Mouse (Mus musculus) C2C12 (cell line): Measurements from ENCODE around the gene Il33. TPM values are rescaled to one million over a fixed set of nuclear protein-coding genes. Genes with fewer than 3 reads are reported as not detected.

ENCODE experiments used
- H3K27me3 ChIP-seq: one replicate; pipeline ENCODE4 v1.6.1; 2011; ENCODE audit not compliant: control insufficient read depth, insufficient read depth, insufficient read length
- H3K36me3 ChIP-seq: one replicate; pipeline ENCODE4 v1.6.1; 2011; ENCODE audit not compliant: control insufficient read depth, insufficient read depth
- H3K4me3 ChIP-seq: one replicate; pipeline ENCODE4 v1.5.1; 2011; ENCODE audit warnings: mild to moderate bottlenecking, control low read depth; ENCODE audit not compliant: poor library complexity, insufficient read depth, severe bottlenecking
- H3K79me2 ChIP-seq: one replicate; pipeline ENCODE4 v1.6.1; 2011; ENCODE audit not compliant: control insufficient read depth, insufficient read depth
- H3K79me3 ChIP-seq: one replicate; pipeline ENCODE4 v1.6.1; 2011; ENCODE audit warnings: low read depth, control low read depth
- H3ac ChIP-seq: one replicate; pipeline ENCODE3; 2011; ENCODE audit warnings: low read depth; ENCODE audit not compliant: control insufficient read depth, insufficient read length
- CEBPB ChIP-seq: IDR thresholded peaks from one replicate; pipeline ENCODE4 v1.6.1; 2011; ENCODE audit warnings: low read depth, mild to moderate bottlenecking, control low read depth, moderate library complexity
- CTCF ChIP-seq: IDR thresholded peaks from one replicate; pipeline ENCODE4 v1.5.1; 2011; ENCODE audit not compliant: control insufficient read depth, insufficient read depth, insufficient read length
- FOSL1 ChIP-seq: IDR thresholded peaks from one replicate; pipeline ENCODE4 v1.8.0; 2011; ENCODE audit warnings: mild to moderate bottlenecking, low read length; ENCODE audit not compliant: poor library complexity, insufficient read depth, severe bottlenecking
- MAX ChIP-seq: IDR thresholded peaks from one replicate; pipeline ENCODE4 v1.6.1; 2011; ENCODE audit warnings: mild to moderate bottlenecking, control low read depth
- MYOD1 ChIP-seq: IDR thresholded peaks from one replicate; pipeline ENCODE4 v1.6.1; 2011; ENCODE audit warnings: low read depth; ENCODE audit not compliant: control insufficient read depth, insufficient read length
- MYOG ChIP-seq: IDR thresholded peaks from one replicate; pipeline ENCODE4 v1.6.1; 2011; ENCODE audit not compliant: control insufficient read depth, insufficient read length; ENCODE audit errors: extremely low read depth
- USF1 ChIP-seq: IDR thresholded peaks from one replicate; pipeline ENCODE4 v1.6.1; 2011; ENCODE audit warnings: low read depth, mild to moderate bottlenecking, control low read depth, moderate library complexity
- long read RNA-seq, 2 experiments: library from polyadenylated mRNA; unstranded; transcript quantifications; one replicate each; pipeline ENCODE4 v2.0.0; 2019 to 2020
- polyA plus RNA-seq: library from polyadenylated mRNA; unstranded; fragments of >200 nt; fragmentation: generic; extraction: Trizol; gene quantifications from one replicate; pipeline ENCODE4 v1.2.1, GENCODE M21; 2012; ENCODE audit warnings: missing spikeins

Gene Il33
- 1.2 TPM for polyA plus RNA-seq
- long read RNA-seq, experiment 1, partial matches to known transcripts = 0 of 4 reads
- long read RNA-seq, experiment 1, other reads (novel, unspliced or antisense) = 0 of 4 reads
- long read RNA-seq, experiment 2, partial matches to known transcripts = 0 of 2 reads
- long read RNA-seq, experiment 2, other reads (novel, unspliced or antisense) = 0 of 2 reads

GRCm38 (mm10) chr19:29924638-29925258 lies at the start of gene Il33:
Gene Il33 (plus strand): TSS chr19:29925114.
- no peaks in the 10 kb centered on the region for H3K79me2 ChIP-seq
- no peak for TF ChIP-seq MAX
- TF ChIP-seq FOSL1 = no peak
- TF ChIP-seq CEBPB = no peak
- no peak for TF ChIP-seq USF1
- no peak for TF ChIP-seq MYOD1
- no peak for TF ChIP-seq CTCF
- no peak for TF ChIP-seq MYOG
- H3K36me3 ChIP-seq = no peaks in the 10 kb centered on the region
- no peak within 1 kb of the TSS for H3K4me3 ChIP-seq
- H3ac ChIP-seq = no peak within 1 kb of the TSS
- H3K79me3 ChIP-seq = no peaks in the 10 kb centered on the region
- no peaks in the 10 kb centered on the region for H3K27me3 ChIP-seq

- no peaks in the 10 kb centered on the region for H3K79me3 ChIP-seq
- no peaks in the 10 kb centered on the region for H3K27me3 ChIP-seq
- H3K4me3 ChIP-seq = no peak overlapping the region
- H3ac ChIP-seq = no peak overlapping the region
- no peaks in the 10 kb centered on the region for H3K36me3 ChIP-seq
- no peaks in the 10 kb centered on the region for H3K79me2 ChIP-seq
- TF ChIP-seq CTCF = no peak
- no peak for TF ChIP-seq MAX
- no peak for TF ChIP-seq CEBPB
- no peak for TF ChIP-seq MYOG
- TF ChIP-seq USF1 = no peak
Measured at GRCm38 (mm10) chr19:29877422-29878291, 47.3 kb upstream of the Il33 start.

GRCm38 (mm10) chr19:29878896-29879504 lies 45.9 kb upstream of the Il33 start:
- Histone ChIP-seq H3K27me3 (no peaks in the 10 kb centered on the region), H3ac (no peak overlapping the region), H3K79me2 (no peaks in the 10 kb centered on the region), H3K79me3 (no peaks in the 10 kb centered on the region), H3K4me3 (no peak overlapping the region), H3K36me3 (no peaks in the 10 kb centered on the region)
- TF ChIP-seq USF1 (no peak), MYOD1 (no peak), MYOG (no peak), CTCF (no peak), MAX (no peak), CEBPB (no peak), FOSL1 (no peak)

DNA sequence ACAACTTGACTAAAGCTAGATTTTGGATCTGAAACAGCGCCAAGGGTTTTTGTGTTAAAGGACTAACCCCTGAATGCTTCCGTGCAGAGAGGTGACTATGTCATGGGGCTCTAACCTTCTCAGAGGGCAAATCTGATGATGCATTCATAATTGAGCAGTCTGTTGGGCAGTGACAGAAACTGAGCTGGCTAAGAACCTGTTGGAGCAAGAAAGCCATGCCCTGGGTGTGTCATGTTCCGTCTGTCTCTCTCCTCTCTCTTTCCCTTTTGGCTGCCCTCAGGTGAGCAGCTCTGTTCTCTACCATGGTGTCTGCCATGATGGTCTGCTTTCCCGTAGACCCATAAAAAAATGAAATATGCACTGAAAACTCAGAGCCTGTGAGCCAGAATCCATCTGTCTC lies 44.0 kb upstream of the Il33 start:
- H3K79me2 ChIP-seq = no peaks in the 10 kb centered on the region
- no peaks in the 10 kb centered on the region for H3K36me3 ChIP-seq
- TF ChIP-seq MYOD1 (no peak), USF1 (no peak), CEBPB (no peak), MAX (no peak), FOSL1 (no peak), MYOG (no peak), CTCF (no peak)

GRCm38 (mm10) chr19:29882696-29883095 lies 42.2 kb upstream of the Il33 start:
- TF ChIP-seq MYOD1 (no peak), MAX (no peak), FOSL1 (no peak), MYOG (no peak), CEBPB (no peak), USF1 (no peak), CTCF (no peak)
- no peaks in the 10 kb centered on the region for H3K79me2 ChIP-seq

More for the DNA sequence above, 44.0 kb upstream of the Il33 start:
- H3K27me3 ChIP-seq = no peaks in the 10 kb centered on the region
- H3K4me3 ChIP-seq = no peak overlapping the region
- H3ac ChIP-seq = no peak overlapping the region
- H3K79me3 ChIP-seq = no peaks in the 10 kb centered on the region

More at GRCm38 (mm10) chr19:29882696-29883095, 42.2 kb upstream of the Il33 start:
- no peak overlapping the region for H3K4me3 ChIP-seq
- H3K36me3 ChIP-seq = no peaks in the 10 kb centered on the region
- H3K79me3 ChIP-seq = no peaks in the 10 kb centered on the region
- H3ac ChIP-seq = no peak overlapping the region
- no peaks in the 10 kb centered on the region for H3K27me3 ChIP-seq
